Mouse (Mus musculus) limb, embryonic 11.5 days (tissue): ENCODE data around the gene Coro1c. TPM values are rescaled to one million over a fixed set of nuclear protein-coding genes. Genes with fewer than 3 reads are reported as not detected.

ENCODE experiments used
- ATAC-seq: fragments of 200-750 bp; cut with Nextera tagmentation; 2 replicates; pipeline ENCODE4 v1.8.0; 2017; ENCODE audit warnings: low read depth; ENCODE audit not compliant: insufficient number of reproducible peaks, low FRiP score, low TSS enrichment
- DNase-seq: peaks from one replicate; pipeline ENCODE4 v3.0.0-alpha.2; 2015; ENCODE audit warnings: low spot score
- H3K27ac ChIP-seq: fragments of 300-500 bp; sonication (generic); replicated peaks from 2 replicates; pipeline ENCODE4 v1.5.1; 2014; ENCODE audit warnings: low read depth, mild to moderate bottlenecking, low read length
- H3K27me3 ChIP-seq: fragments of 300-500 bp; sonication (generic); 2 replicates; pipeline ENCODE4 v1.6.1; 2014; ENCODE audit warnings: mild to moderate bottlenecking, low read length, mixed read lengths; ENCODE audit not compliant: control insufficient read depth, insufficient read depth
- H3K36me3 ChIP-seq: fragments of 300-500 bp; sonication (generic); 2 replicates; pipeline ENCODE4 v1.6.1; 2014; ENCODE audit warnings: mild to moderate bottlenecking, low read length, moderate library complexity, mixed read lengths; ENCODE audit not compliant: control insufficient read depth, insufficient read depth
- H3K4me1 ChIP-seq: fragments of 300-500 bp; sonication (generic); 2 replicates; pipeline ENCODE4 v1.6.1; 2014; ENCODE audit warnings: low read length, mixed read lengths; ENCODE audit not compliant: control insufficient read depth, insufficient read depth
- H3K4me2 ChIP-seq: fragments of 300-500 bp; sonication (generic); 2 replicates; pipeline ENCODE4 v1.6.1; 2014; ENCODE audit warnings: low read depth, mild to moderate bottlenecking, moderate library complexity; ENCODE audit not compliant: severe bottlenecking
- H3K4me3 ChIP-seq: fragments of 300-500 bp; sonication (generic); 2 replicates; pipeline ENCODE4 v1.5.1; 2014; ENCODE audit warnings: low read depth, low read length
- H3K9ac ChIP-seq: fragments of 300-500 bp; sonication (generic); 2 replicates; pipeline ENCODE4 v1.6.1; 2014; ENCODE audit warnings: mild to moderate bottlenecking, low read length
- H3K9me3 ChIP-seq: fragments of 300-500 bp; sonication (generic); 2 replicates; pipeline ENCODE4 v1.6.1; 2016; ENCODE audit warnings: low read length; ENCODE audit not compliant: control insufficient read depth
- WGBS: fragments of 180-500 bp; shearing (Covaris S2); extraction: QIAGEN DNeasy Blood & Tissue Kit; methylation state at CpG from one replicate; pipeline ENCODE4 v1.1.7; 2014; 5-methylcytosine and 5-hydroxymethylcytosine counted together
- polyA plus RNA-seq: library from polyadenylated mRNA; unstranded; fragments of >200 nt; fragmentation: Nextera tagmentation; extraction: Ambion mirVana; gene quantifications from 2 replicates; pipeline ENCODE4 v1.2.1, GENCODE M21; 2014

Gene Coro1c
- polyA plus RNA-seq, 1 experiment from 2014 or later: 94.9 TPM

- no peak overlapping the region for H3K4me3 ChIP-seq
- peaks cover 16% of the 10 kb centered on the region for H3K36me3 ChIP-seq
- H3K9ac ChIP-seq: no peak overlapping the region
- H3K9me3 ChIP-seq: no peaks in the 10 kb centered on the region
- no peak overlapping the region for H3K4me2 ChIP-seq
- DNase-seq: no peak
- H3K27ac ChIP-seq: no peak overlapping the region
- 93% methylated on average over 10 of the region's 10 CpGs for WGBS
- H3K4me1 ChIP-seq: no peaks in the 10 kb centered on the region
- ATAC-seq: no peak
- no peaks in the 10 kb centered on the region for H3K27me3 ChIP-seq
Measured at GRCm38 (mm10) chr5:113853541-113853940, 55.0 kb downstream of the Coro1c start.

- no peak overlapping the region for H3K4me2 ChIP-seq
- ATAC-seq (no peak), DNase-seq (no peak)
- H3K4me3 ChIP-seq: no peak overlapping the region
- H3K27me3 ChIP-seq: no peaks in the 10 kb centered on the region
- WGBS: 95% methylated on average over 7 of the region's 7 CpGs
- no peak overlapping the region for H3K27ac ChIP-seq
- no peaks in the 10 kb centered on the region for H3K4me1 ChIP-seq
- no peaks in the 10 kb centered on the region for H3K9me3 ChIP-seq
- peaks cover 16% of the 10 kb centered on the region for H3K36me3 ChIP-seq
- H3K9ac ChIP-seq: no peak overlapping the region
Measured at GRCm38 (mm10) chr5:113852463-113852862, 56.1 kb downstream of the Coro1c start.

GRCm38 (mm10) chr5:113850680-113851230 lies 57.8 kb downstream of the Coro1c start:
- no peak overlapping the region for H3K4me3 ChIP-seq
- H3K27me3 ChIP-seq: no peaks in the 10 kb centered on the region
- peaks cover 25% of the 10 kb centered on the region for H3K36me3 ChIP-seq
- H3K9me3 ChIP-seq: no peaks in the 10 kb centered on the region
- H3K4me1 ChIP-seq: no peaks in the 10 kb centered on the region
- no peak overlapping the region for H3K4me2 ChIP-seq
- no peak overlapping the region for H3K9ac ChIP-seq
- H3K27ac ChIP-seq: no peak overlapping the region
- 75% methylated on average over 8 of the region's 8 CpGs for WGBS
- ATAC-seq: no peak
- no peak for DNase-seq

GRCm38 (mm10) chr5:113847636-113848035 lies 60.9 kb downstream of the Coro1c start:
- H3K4me3 ChIP-seq: no peak overlapping the region
- H3K9ac ChIP-seq: no peak overlapping the region
- no peaks in the 10 kb centered on the region for H3K4me1 ChIP-seq
- H3K9me3 ChIP-seq: no peaks in the 10 kb centered on the region
- H3K27ac ChIP-seq: no peak overlapping the region
- no peak overlapping the region for H3K4me2 ChIP-seq
- 89% methylated on average over 9 of the region's 9 CpGs for whole genome bisulfite sequencing
- no peaks in the 10 kb centered on the region for H3K27me3 ChIP-seq
- DNase-seq (no peak), ATAC-seq (no peak)
- peaks cover 32% of the 10 kb centered on the region for H3K36me3 ChIP-seq

GRCm38 (mm10) chr5:113846656-113847055 lies 61.9 kb downstream of the Coro1c start:
- Histone ChIP-seq H3K4me1 (no peaks in the 10 kb centered on the region), H3K4me2 (no peak overlapping the region), H3K9me3 (no peaks in the 10 kb centered on the region), H3K27me3 (no peaks in the 10 kb centered on the region), H3K9ac (no peak overlapping the region), H3K4me3 (no peak overlapping the region), H3K27ac (no peak overlapping the region), H3K36me3 (peaks cover 32% of the 10 kb centered on the region)
- no peak for DNase-seq
- no peak for ATAC-seq
- WGBS: 84% methylated on average over 8 of the region's 8 CpGs

GRCm38 (mm10) chr5:113845627-113846026 lies 62.9 kb downstream of the Coro1c start:
- no peak for ATAC-seq
- Histone ChIP-seq H3K4me3 (no peak overlapping the region), H3K27ac (no peak overlapping the region), H3K27me3 (no peaks in the 10 kb centered on the region), H3K9me3 (no peaks in the 10 kb centered on the region), H3K4me1 (no peaks in the 10 kb centered on the region), H3K36me3 (peaks cover 32% of the 10 kb centered on the region), H3K9ac (no peak overlapping the region), H3K4me2 (no peak overlapping the region)
- WGBS: 90% methylated on average over 8 of the region's 8 CpGs
- DNase-seq: no peak

GRCm38 (mm10) chr5:113844721-113845120 lies 63.8 kb downstream of the Coro1c start:
- peak; percentile 72 for DNase-seq
- Histone ChIP-seq H3K27ac (no peak overlapping the region), H3K4me2 (no peak overlapping the region), H3K4me3 (no peak overlapping the region), H3K9ac (peak overlapping the region; percentile 13; the same call in 1 of the 2 replicates), H3K27me3 (no peaks in the 10 kb centered on the region), H3K36me3 (peaks cover 23% of the 10 kb centered on the region), H3K9me3 (no peaks in the 10 kb centered on the region), H3K4me1 (no peaks in the 10 kb centered on the region)
- WGBS: 67% methylated on average over 7 of the region's 7 CpGs
- no peak for ATAC-seq

GRCm38 (mm10) chr5:113844106-113844505 lies 64.5 kb downstream of the Coro1c start:
- no peaks in the 10 kb centered on the region for H3K9me3 ChIP-seq
- H3K4me2 ChIP-seq: no peak overlapping the region
- peaks cover 18% of the 10 kb centered on the region; the same call in 1 of the 2 replicates for H3K36me3 ChIP-seq
- no peak overlapping the region for H3K9ac ChIP-seq
- 78% methylated on average over 15 of the region's 15 CpGs for WGBS
- H3K27me3 ChIP-seq: no peaks in the 10 kb centered on the region
- no peaks in the 10 kb centered on the region for H3K4me1 ChIP-seq
- ATAC-seq: no peak
- no peak overlapping the region for H3K4me3 ChIP-seq
- H3K27ac ChIP-seq: no peak overlapping the region
- no peak for DNase-seq

GRCm38 (mm10) chr5:113842906-113843305 lies 65.7 kb downstream of the Coro1c start:
- ATAC-seq (no peak), DNase-seq (no peak)
- Histone ChIP-seq H3K9me3 (no peaks in the 10 kb centered on the region), H3K27me3 (no peaks in the 10 kb centered on the region), H3K36me3 (peaks cover 15% of the 10 kb centered on the region; the same call in 1 of the 2 replicates), H3K27ac (no peak overlapping the region), H3K4me1 (no peaks in the 10 kb centered on the region), H3K4me3 (no peak overlapping the region), H3K4me2 (no peak overlapping the region), H3K9ac (no peak overlapping the region)
- WGBS: 92% methylated on average over 9 of the region's 9 CpGs
